Mouse (Mus musculus) embryonic fibroblast, embryonic 13.5 days (primary cell): ENCODE measurements at regions not wholly inside any gene's neighbourhood (a gene's known extent, or its start where the extent isn't known, plus 50 kb on each side); places are given as distances from the start of the nearest gene placed in this dataset.

Experiments
- CTCF ChIP-seq: IDR thresholded peaks from 2 replicates; pipeline ENCODE4 v1.5.1; 2011; ENCODE audit warnings: mild to moderate bottlenecking, control low read depth, low read length, moderate library complexity, borderline replicate concordance; ENCODE audit not compliant: insufficient read depth
- POLR2A ChIP-seq: IDR thresholded peaks from 2 replicates; pipeline ENCODE4 v1.6.1; 2011; ENCODE audit warnings: low read depth, mild to moderate bottlenecking, control low read depth, low read length, moderate library complexity

- TF ChIP-seq CTCF, result no peak
- TF ChIP-seq POLR2A, result no peak
Measured at GRCm38 (mm10) chr15:42872491-42872890, 2738.3 kb downstream of the 9330182O14Rik start.
